Mouse (Mus musculus) heart, embryonic 12.5 days (tissue): ENCODE results near the gene Skap1. TPM values are rescaled to one million over a fixed set of nuclear protein-coding genes. Genes with fewer than 3 reads are reported as not detected.

Source experiments
- ATAC-seq: fragments of 200-750 bp; cut with Nextera tagmentation; 2 replicates; pipeline ENCODE4 v1.8.0; 2017; ENCODE audit warnings: moderate TSS enrichment, moderate library complexity; ENCODE audit not compliant: insufficient number of reproducible peaks, low FRiP score
- H3K27ac ChIP-seq: fragments of 300-500 bp; sonication (generic); 2 replicates; pipeline ENCODE4 v1.5.1; 2016; ENCODE audit warnings: mild to moderate bottlenecking, moderate library complexity; ENCODE audit not compliant: poor library complexity, severe bottlenecking
- H3K27me3 ChIP-seq: fragments of 300-500 bp; sonication (generic); replicated peaks from 2 replicates; pipeline ENCODE4 v1.6.1; 2016; ENCODE audit warnings: mild to moderate bottlenecking, moderate library complexity
- H3K36me3 ChIP-seq: fragments of 300-500 bp; sonication (generic); 2 replicates; pipeline ENCODE4 v1.6.1; 2016; ENCODE audit warnings: mild to moderate bottlenecking, moderate library complexity
- H3K4me1 ChIP-seq: fragments of 300-500 bp; sonication (generic); replicated peaks from 2 replicates; pipeline ENCODE4 v1.6.1; 2016; ENCODE audit warnings: mild to moderate bottlenecking
- H3K4me2 ChIP-seq: fragments of 300-500 bp; sonication (generic); 2 replicates; pipeline ENCODE4 v1.6.1; 2016; ENCODE audit warnings: mild to moderate bottlenecking, moderate library complexity
- H3K4me3 ChIP-seq: fragments of 300-500 bp; sonication (generic); 2 replicates; pipeline ENCODE4 v1.5.1; 2016; ENCODE audit warnings: mild to moderate bottlenecking
- H3K9ac ChIP-seq: fragments of 300-500 bp; sonication (generic); 2 replicates; pipeline ENCODE4 v1.6.1; 2016; ENCODE audit warnings: mild to moderate bottlenecking, moderate library complexity
- H3K9me3 ChIP-seq: fragments of 300-500 bp; sonication (generic); replicated peaks from 2 replicates; pipeline ENCODE4 v1.6.1; 2016; ENCODE audit warnings: mild to moderate bottlenecking, moderate library complexity
- WGBS: fragments of 180-500 bp; shearing (Covaris S2); methylation state at CpG from one replicate; pipeline ENCODE4 v1.1.7; 2016; 5-methylcytosine and 5-hydroxymethylcytosine counted together
- polyA plus RNA-seq: library from polyadenylated mRNA; unstranded; fragments of >200 nt; fragmentation: Nextera tagmentation; extraction: Ambion mirVana; gene quantifications from 2 replicates; pipeline ENCODE4 v1.2.1, GENCODE M21; 2016

Gene Skap1
- polyA plus RNA-seq, 1 experiment from 2014 or later, result 0.50 TPM

DNA sequence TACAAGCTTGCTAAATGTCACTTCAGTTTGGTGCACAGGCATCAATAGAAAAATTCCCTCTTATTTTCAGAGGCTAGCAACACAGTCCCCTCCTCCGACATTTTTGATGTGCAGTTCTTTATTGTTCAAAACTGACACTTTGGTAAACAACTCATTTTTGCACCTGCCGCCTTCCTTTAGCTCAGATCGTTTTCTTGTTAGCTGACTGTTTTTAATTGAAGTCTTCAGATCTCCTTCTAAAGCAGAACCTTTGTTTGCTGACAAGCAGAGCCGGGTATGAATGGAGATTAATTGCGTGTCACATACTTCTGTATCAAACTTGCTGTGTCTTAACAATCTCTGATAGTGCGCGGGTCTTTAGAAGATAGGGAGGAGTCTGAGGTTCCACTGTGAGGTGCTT, 2.0 kb downstream of the Skap1 start:
- Histone ChIP-seq H3K4me2 (no peak overlapping the region), H3K9me3 (no peaks in the 10 kb centered on the region), H3K4me1 (peaks cover 25% of the 10 kb centered on the region), H3K36me3 (no peaks in the 10 kb centered on the region), H3K27ac (no peak overlapping the region), H3K9ac (no peak overlapping the region), H3K4me3 (no peak overlapping the region), H3K27me3 (peaks cover 56% of the 10 kb centered on the region)
- ATAC-seq, result no peak
- 53% methylated on average over 7 of the region's 7 CpGs for WGBS

DNA sequence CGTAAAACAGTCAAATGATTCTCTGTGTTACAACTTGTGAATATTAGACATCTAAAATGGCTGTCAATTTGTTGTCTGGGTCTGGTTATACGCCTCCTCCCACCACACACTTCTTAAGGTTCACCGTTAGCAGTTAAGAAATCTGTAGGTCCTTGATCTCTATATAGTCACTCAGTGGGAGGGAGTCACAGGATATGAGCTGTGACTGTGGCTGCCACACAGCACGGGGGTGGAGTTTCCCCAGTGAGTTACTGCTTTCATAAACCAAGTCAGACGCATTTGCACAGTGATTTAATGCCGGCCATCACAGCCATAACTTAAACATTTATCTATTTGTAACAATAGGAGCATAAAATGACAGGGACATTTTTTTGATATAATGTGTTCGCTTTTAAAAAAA, 2.6 kb downstream of the Skap1 start:
- no peak for ATAC-seq
- Histone ChIP-seq H3K27ac (no peak overlapping the region), H3K4me1 (peaks cover 19% of the 10 kb centered on the region), H3K4me2 (no peak overlapping the region), H3K9ac (no peak overlapping the region), H3K36me3 (no peaks in the 10 kb centered on the region), H3K9me3 (no peaks in the 10 kb centered on the region), H3K27me3 (peaks cover 54% of the 10 kb centered on the region), H3K4me3 (no peak overlapping the region)
- 59% methylated on average over 7 of the region's 7 CpGs for WGBS

DNA sequence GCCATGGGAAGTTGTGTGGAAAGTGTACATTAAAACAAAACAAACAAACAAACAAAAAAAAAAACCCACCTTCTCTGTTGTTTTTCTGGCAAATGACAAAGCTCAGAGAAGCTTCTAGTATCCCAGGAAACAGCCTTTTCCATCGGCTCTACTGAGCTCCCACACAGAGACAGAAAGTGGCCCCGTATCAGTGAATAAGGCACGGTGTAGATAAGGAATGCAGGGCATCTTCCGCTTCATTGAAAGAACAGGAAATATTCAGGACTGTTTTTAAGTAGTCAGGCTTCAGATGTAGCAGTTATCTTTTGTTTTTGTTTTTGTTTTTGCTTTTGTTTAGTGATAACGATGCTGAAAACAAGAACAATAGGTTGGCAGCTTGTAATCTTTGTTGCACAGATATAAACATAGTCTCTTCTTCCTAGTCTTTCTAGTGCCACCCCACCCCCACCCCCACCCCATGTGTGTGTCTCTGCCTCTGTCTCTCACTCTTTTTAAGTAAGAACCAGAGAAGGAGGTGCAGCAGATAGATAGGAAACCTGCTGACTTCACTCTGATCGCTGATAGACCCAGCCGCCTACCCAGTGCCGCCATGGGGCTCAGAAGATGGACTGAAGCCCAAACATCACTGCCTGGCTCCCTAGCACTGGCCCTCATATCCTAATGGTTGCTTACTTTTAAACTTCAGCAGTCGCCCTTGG, 3.8 kb downstream of the Skap1 start:
- Histone ChIP-seq H3K27me3 (peaks cover 43% of the 10 kb centered on the region), H3K9ac (no peak overlapping the region), H3K4me2 (no peak overlapping the region), H3K4me3 (no peak overlapping the region), H3K27ac (no peak overlapping the region), H3K4me1 (peaks cover 11% of the 10 kb centered on the region), H3K36me3 (no peaks in the 10 kb centered on the region), H3K9me3 (no peaks in the 10 kb centered on the region)
- WGBS, result 13% methylated on average over 9 of the region's 9 CpGs
- ATAC-seq, result peak; percentile 84

DNA sequence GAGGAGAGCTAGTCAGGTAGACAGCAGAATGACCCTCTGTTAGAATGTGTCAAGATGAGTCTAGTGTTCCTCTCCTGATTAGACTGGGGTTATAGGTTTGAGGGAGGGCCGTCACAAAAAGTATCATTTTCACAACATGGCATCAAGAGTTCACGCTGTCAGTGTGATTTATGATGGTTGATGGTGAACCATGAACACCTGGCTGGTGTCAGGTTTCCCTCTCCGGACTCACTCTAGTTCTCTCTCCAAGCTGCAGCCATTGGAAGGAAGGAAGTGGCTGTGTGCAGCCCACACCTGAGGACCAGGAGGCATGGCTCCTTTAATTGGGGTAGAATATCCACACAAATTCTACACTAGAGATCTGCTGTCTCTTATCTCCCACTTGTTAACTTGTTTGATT, 18.3 kb downstream of the Skap1 start:
- Histone ChIP-seq H3K27ac (no peak overlapping the region), H3K9ac (no peak overlapping the region), H3K27me3 (peaks cover 14% of the 10 kb centered on the region; the same call in 1 of the 2 replicates), H3K4me3 (no peak overlapping the region), H3K4me1 (no peaks in the 10 kb centered on the region), H3K36me3 (no peaks in the 10 kb centered on the region), H3K9me3 (0 out of 2 replicates have a peak, but pooled peaks cover 3% of the 10 kb centered on the region), H3K4me2 (no peak overlapping the region)
- 75% methylated on average over 3 of the region's 3 CpGs for WGBS
- ATAC-seq, result no peak

DNA sequence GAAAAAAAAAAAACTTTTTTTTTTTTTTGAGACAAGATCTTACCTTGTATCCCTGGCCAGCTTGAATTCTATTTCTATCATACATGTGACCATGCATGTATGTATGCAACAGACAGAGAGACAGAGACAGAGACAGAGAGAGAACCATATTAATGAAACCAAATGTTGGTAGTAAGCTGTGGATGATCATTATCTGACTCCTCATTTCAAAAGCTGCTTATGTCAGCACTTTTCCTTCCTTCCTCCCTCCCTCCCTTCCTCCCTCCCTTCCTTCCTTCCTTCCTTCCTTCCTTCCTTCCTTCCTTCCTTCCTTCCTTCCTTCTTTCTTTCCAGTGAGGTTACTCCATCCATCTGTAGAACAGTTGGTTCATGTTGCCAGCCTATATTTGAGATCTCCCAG, 18.8 kb downstream of the Skap1 start:
- no peak for ATAC-seq
- H3K36me3 ChIP-seq, result no peaks in the 10 kb centered on the region
- no peak overlapping the region for H3K27ac ChIP-seq
- no peak overlapping the region for H3K4me3 ChIP-seq
- H3K4me2 ChIP-seq, result no peak overlapping the region
- H3K9me3 ChIP-seq, result 0 out of 2 replicates have a peak, but pooled peaks cover 3% of the 10 kb centered on the region
- 0 out of 2 replicates have a peak, but pooled peaks cover 14% of the 10 kb centered on the region for H3K27me3 ChIP-seq
- H3K4me1 ChIP-seq, result no peaks in the 10 kb centered on the region
- no peak overlapping the region for H3K9ac ChIP-seq

DNA sequence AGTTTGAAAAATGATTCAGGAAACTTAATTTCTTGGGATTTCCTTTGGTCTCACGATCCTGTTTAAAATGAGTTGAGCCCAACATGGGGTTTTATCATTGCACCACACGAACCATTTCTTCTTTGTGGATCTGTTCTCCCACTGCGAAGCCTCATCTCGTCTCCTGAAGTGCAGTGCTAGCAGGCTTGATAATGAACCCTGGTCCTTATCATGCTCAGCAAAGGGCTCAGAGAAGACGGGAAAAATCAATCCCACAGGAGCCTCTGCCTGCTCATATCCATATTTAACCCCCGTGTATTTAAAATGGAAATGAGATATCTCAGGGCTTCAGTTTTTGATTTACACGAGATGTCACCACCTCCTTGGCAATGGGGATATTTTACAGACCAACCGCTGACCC, 34.1 kb downstream of the Skap1 start:
- H3K27ac ChIP-seq, result no peak overlapping the region
- H3K4me2 ChIP-seq, result no peak overlapping the region
- H3K9me3 ChIP-seq, result no peaks in the 10 kb centered on the region
- no peak overlapping the region for H3K4me3 ChIP-seq
- ATAC-seq, result no peak
- 0 out of 2 replicates have a peak, but pooled peaks cover 20% of the 10 kb centered on the region for H3K27me3 ChIP-seq
- WGBS, result 28% methylated on average over 8 of the region's 8 CpGs
- H3K9ac ChIP-seq, result no peak overlapping the region
- no peaks in the 10 kb centered on the region for H3K36me3 ChIP-seq
- H3K4me1 ChIP-seq, result peaks cover 3% of the 10 kb centered on the region; the same call in 1 of the 2 replicates

DNA sequence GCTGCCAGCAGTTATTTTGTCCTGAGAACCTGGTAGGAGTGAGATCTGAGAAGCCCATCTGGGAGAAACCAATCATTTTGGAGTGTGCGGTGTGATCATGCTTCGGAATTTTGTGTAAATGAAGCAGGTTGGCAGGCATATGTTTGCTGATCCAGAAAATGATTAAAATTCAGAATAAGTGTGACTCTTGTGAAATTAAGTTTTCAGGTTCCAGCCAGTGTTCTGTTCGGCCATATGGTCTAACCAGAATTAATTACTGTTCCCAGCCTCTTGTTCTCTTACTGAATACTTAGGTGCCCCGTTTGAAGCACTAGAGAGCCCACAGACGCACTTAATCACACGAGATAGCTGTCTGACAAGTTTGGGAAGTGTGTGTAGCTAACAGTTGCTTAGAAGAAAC, 36.6 kb downstream of the Skap1 start:
- H3K9me3 ChIP-seq, result no peaks in the 10 kb centered on the region
- peaks cover 3% of the 10 kb centered on the region; the same call in 1 of the 2 replicates for H3K4me1 ChIP-seq
- H3K36me3 ChIP-seq, result no peaks in the 10 kb centered on the region
- no peak overlapping the region for H3K9ac ChIP-seq
- 0 out of 2 replicates have a peak, but pooled peaks cover 20% of the 10 kb centered on the region for H3K27me3 ChIP-seq
- no peak overlapping the region for H3K27ac ChIP-seq
- H3K4me2 ChIP-seq, result no peak overlapping the region
- no peak for ATAC-seq
- 45% methylated on average over 6 of the region's 6 CpGs for WGBS
- H3K4me3 ChIP-seq, result no peak overlapping the region

DNA sequence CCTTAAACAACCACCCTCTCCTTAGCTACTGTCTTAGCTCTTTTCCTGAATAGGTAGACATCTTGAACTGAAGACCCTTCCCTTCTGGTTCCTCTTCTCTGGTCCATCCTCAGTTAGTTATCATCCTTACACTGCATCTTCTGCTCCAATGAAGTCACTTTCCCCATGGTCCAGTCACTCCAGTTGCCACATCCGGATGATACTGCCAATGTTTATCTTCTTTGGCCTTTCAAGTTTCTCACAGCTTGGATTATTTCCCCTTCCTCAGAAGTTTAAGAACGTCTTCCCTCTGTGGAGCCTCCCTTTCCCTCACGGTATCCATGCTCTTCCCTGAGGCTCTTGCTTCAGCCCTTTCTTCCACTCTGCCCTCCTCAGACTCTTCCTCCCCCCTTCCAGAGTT, 38.6 kb downstream of the Skap1 start:
- Histone ChIP-seq H3K9me3 (no peaks in the 10 kb centered on the region), H3K9ac (no peak overlapping the region), H3K27me3 (0 out of 2 replicates have a peak, but pooled peaks cover 16% of the 10 kb centered on the region), H3K4me3 (no peak overlapping the region), H3K4me2 (no peak overlapping the region), H3K27ac (no peak overlapping the region), H3K4me1 (peaks cover 1% of the 10 kb centered on the region; the same call in 1 of the 2 replicates), H3K36me3 (no peaks in the 10 kb centered on the region)
- 60% methylated on average over 3 of the region's 3 CpGs for WGBS
- ATAC-seq, result no peak

DNA sequence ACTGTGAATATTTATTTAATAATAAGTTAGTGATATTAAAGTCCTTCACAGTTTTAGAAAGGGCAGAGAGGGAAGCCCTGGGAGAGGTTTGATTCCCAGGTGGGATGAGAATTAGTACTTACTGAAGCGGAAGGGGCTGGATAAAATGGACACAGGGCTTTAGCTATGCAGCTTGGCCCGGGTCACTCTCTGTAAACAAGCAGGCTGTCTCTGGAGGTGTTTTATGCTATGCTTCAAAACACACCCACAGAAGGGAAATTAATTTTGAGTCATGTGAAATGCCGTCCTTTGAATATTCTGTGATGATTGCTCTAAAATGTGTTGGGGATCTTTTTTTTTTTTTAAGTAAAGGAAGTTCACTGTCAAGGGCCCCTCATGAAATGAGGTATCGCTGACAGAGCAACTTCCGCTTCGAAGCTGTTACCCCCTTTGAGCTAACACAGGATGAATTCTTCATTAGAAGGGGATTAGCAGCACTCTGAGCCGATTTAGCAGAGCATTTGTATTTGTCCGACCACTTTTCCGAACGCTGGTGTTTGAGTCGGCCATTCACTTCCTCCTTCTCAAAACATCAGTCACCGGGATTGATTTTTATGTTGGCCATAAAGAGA, 40.2 kb downstream of the Skap1 start:
- Histone ChIP-seq H3K27ac (no peak overlapping the region), H3K9ac (no peak overlapping the region), H3K9me3 (no peaks in the 10 kb centered on the region), H3K36me3 (no peaks in the 10 kb centered on the region), H3K4me1 (no peaks in the 10 kb centered on the region), H3K27me3 (0 out of 2 replicates have a peak, but pooled peaks cover 21% of the 10 kb centered on the region), H3K4me2 (no peak overlapping the region), H3K4me3 (no peak overlapping the region)
- no peak for ATAC-seq
- WGBS, result 76% methylated on average over 12 of the region's 12 CpGs

DNA sequence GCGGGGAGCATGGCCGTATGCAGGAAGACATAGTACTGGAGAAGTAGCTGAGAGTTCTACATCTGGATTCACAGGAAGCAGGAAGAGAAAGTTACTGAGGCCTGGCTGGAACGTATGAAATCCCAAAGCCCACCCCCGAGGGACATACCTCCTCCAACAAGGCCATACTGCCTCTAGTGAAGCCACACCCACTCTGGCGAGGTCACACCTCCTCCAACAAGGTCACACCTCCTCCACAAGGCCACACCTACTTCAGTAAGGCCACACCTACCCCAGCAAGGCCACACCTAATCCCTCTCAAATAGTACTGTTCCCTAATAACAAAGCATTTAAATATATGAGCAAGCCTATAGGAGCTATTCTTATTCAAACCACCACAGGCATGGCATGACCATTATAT, 41.4 kb downstream of the Skap1 start:
- Histone ChIP-seq H3K4me2 (no peak overlapping the region), H3K4me3 (no peak overlapping the region), H3K9ac (no peak overlapping the region), H3K27ac (no peak overlapping the region), H3K27me3 (0 out of 2 replicates have a peak, but pooled peaks cover 18% of the 10 kb centered on the region), H3K4me1 (no peaks in the 10 kb centered on the region), H3K9me3 (no peaks in the 10 kb centered on the region), H3K36me3 (no peaks in the 10 kb centered on the region)
- WGBS, result 66% methylated on average over 5 of the region's 5 CpGs
- ATAC-seq, result no peak

DNA sequence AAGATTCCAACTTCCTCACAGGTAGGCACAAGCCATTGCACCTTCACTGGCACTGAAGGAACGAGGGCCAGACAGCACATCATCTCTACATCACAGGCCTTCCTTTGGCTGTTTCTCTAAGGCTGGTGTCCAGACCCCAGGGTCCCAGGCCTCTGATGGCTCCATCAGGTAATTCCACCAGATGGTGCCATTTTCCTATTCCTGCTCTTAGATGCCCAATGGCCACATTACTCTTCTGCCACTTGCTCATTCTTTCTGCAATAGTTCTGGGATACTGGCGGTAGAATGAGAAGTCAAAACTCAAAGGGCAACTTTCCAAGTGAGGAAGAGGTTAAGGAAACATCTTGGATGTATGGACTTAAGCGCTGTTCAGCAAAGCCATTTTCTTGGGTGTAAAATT, 50.8 kb downstream of the Skap1 start:
- no peak overlapping the region for H3K4me3 ChIP-seq
- no peak overlapping the region for H3K4me2 ChIP-seq
- H3K36me3 ChIP-seq, result no peaks in the 10 kb centered on the region
- H3K27me3 ChIP-seq, result peaks cover 12% of the 10 kb centered on the region; the same call in 1 of the 2 replicates
- H3K27ac ChIP-seq, result no peak overlapping the region
- ATAC-seq, result no peak
- H3K4me1 ChIP-seq, result peaks cover 4% of the 10 kb centered on the region
- H3K9me3 ChIP-seq, result no peaks in the 10 kb centered on the region
- no peak overlapping the region for H3K9ac ChIP-seq
- 78% methylated on average over 3 of the region's 3 CpGs for WGBS
